Mouse (Mus musculus) CH12.LX (cell line): ENCODE measurements at regions not wholly inside any gene's neighbourhood (a gene's known extent, or its start where the extent isn't known, plus 50 kb on each side); places are given as distances from the start of the nearest gene placed in this dataset.

Experiments
- BHLHE40 ChIP-seq: IDR thresholded peaks from 2 replicates; pipeline ENCODE4 v1.6.1; 2011; ENCODE audit warnings: mild to moderate bottlenecking, low read depth, low read length, improper control_type of control experiment
- CTCF ChIP-seq, 2 experiments: IDR thresholded peaks in 1 of 2; conservative IDR thresholded peaks in 1 of 2; 2 replicates each; pipeline ENCODE4 v1.5.1; 2011 to 2012; ENCODE audit warnings: low read depth in 2 of 2, low read length in 2 of 2, improper control_type of control experiment in 1 of 2, inconsistent platforms in 1 of 2, mild to moderate bottlenecking in 1 of 2, moderate library complexity in 1 of 2
- EP300 ChIP-seq: IDR thresholded peaks from 2 replicates; pipeline ENCODE4 v1.6.1; 2011; ENCODE audit warnings: low read length, improper control_type of control experiment
- MAX ChIP-seq: IDR thresholded peaks from 2 replicates; pipeline ENCODE4 v1.6.1; 2011; ENCODE audit warnings: low read length, improper control_type of control experiment
- POLR2A ChIP-seq: IDR thresholded peaks from 2 replicates; pipeline ENCODE4 v1.6.1; 2011; ENCODE audit warnings: low read depth, mild to moderate bottlenecking, improper control_type of control experiment, low read length
- TCF12 ChIP-seq: IDR thresholded peaks from 2 replicates; pipeline ENCODE4 v1.6.1; 2014; ENCODE audit warnings: low read depth, mild to moderate bottlenecking, inconsistent platforms, low read length, improper control_type of control experiment
- USF2 ChIP-seq: conservative IDR thresholded peaks from 2 replicates; pipeline ENCODE4 v1.6.1; 2011; ENCODE audit warnings: low read depth, low read length, improper control_type of control experiment

- no peak for TF ChIP-seq USF2
- no peak for TF ChIP-seq CTCF (conservative IDR thresholded peaks at IDR 0.05 in 1 of 2, IDR thresholded peaks at IDR 0.05 in 1 of 2; ENCODE audit: low read depth in 2 of 2, low read length in 2 of 2)
- TF ChIP-seq POLR2A: no peak
- TF ChIP-seq EP300: no peak
- no peak for TF ChIP-seq TCF12
- no peak for TF ChIP-seq BHLHE40
- no peak for TF ChIP-seq MAX
Measured at GRCm38 (mm10) chr12:14005991-14006390, 145.9 kb downstream of the Fam84a start.
